Mouse (Mus musculus) liver, embryonic 14.5 days (tissue): Measurements from ENCODE around the gene Tada3.

Source experiments
- CTCF ChIP-seq: IDR thresholded peaks from 2 replicates; pipeline ENCODE4 v1.5.1; 2016; ENCODE audit warnings: antibody characterized with exemption, low read depth, control low read depth
- EP300 ChIP-seq: IDR thresholded peaks from 2 replicates; pipeline ENCODE4 v1.6.1; 2016; ENCODE audit warnings: antibody characterized with exemption, low read depth

GRCm38 (mm10) chr6:113419199-113419587 lies 41.5 kb upstream of the Tada3 start, which contains the start of gene Rpusd3:
- TF ChIP-seq CTCF (no peak), EP300 (no peak)
